Comparison of ENCODE assay signal across 20 mouse cellular contexts in genomic region chr8:47664231-47664785, GRCm38 (mm10). TPM values are rescaled to one million over a fixed set of nuclear protein-coding genes. Genes with fewer than 3 reads are reported as not detected.
A peak's percentile ranks its signal among the peaks of the same experiment; 100 is the strongest.
DNase-seq lines count a peak whose midpoint lies in the region; ATAC-seq lines count a peak whose summit lies in the region.
"Had no signal": no experiment of that assay in that cellular context is flagged by ENCODE, and none has a peak within 500 bp of the region (broad histone marks: within the 10 kb centered on the region; RNA-seq: fewer than 3 reads in every experiment).

No protein-coding gene starts in this region.

- H3K9me3 ChIP-seq in liver, embryonic 12.5 days (replicated peaks), result no peaks in the 10 kb centered on the region
- H3K9me3 ChIP-seq: embryonic facial prominence, embryonic 10.5 days; G1E; heart, embryonic 12.5 days; hindbrain, embryonic 12.5 days had no signal

- DNase-seq in adrenal gland, adult (ENCODE audit: inconsistent age in 2 of 2, low spot score in 1 of 2), result peak; percentile 55 to 83
- no peak for DNase-seq in adrenal gland, postnatal 4 days (ENCODE audit: low spot score in 2 of 2)
- peak; percentile 63 for DNase-seq in heart, adult 11 months
- DNase-seq in heart, postnatal 14 days, result no peak
- DNase-seq in adrenal gland, postnatal 10 days, result peak; percentile 28
- no peak for DNase-seq in urinary bladder, postnatal 36 days (ENCODE audit: low spot score in 2 of 2)
- DNase-seq: B cell, adult 2 months; cerebellum, adult 9-10 months; gastrocnemius, postnatal 10 days; heart, postnatal 36 days; kidney, adult 11 months; kidney, adult 9 months had no signal

- no peak overlapping the region for H3K4me2 ChIP-seq in liver, embryonic 12.5 days
- H3K4me2 ChIP-seq: heart, embryonic 12.5 days; hindbrain, embryonic 12.5 days had no signal

- intact Hi-C loops in heart, postnatal 14 days (cut with DNase I), result no loop called here

- no peaks in the 10 kb centered on the region for H3K27me3 ChIP-seq in liver, embryonic 12.5 days (replicated peaks)
- H3K27me3 ChIP-seq: heart, embryonic 12.5 days; hindbrain, embryonic 12.5 days had no signal

- H3K4me3 ChIP-seq in liver, embryonic 12.5 days, result no peak overlapping the region
- H3K4me3 ChIP-seq: embryonic facial prominence, embryonic 10.5 days; heart, embryonic 12.5 days; hindbrain, embryonic 12.5 days had no signal

- no peaks in the 10 kb centered on the region for H3K4me1 ChIP-seq in liver, embryonic 12.5 days
- H3K4me1 ChIP-seq: embryonic facial prominence, embryonic 10.5 days; heart, embryonic 12.5 days; hindbrain, embryonic 12.5 days had no signal

- H3K36me3 ChIP-seq in liver, embryonic 12.5 days, result peaks cover 37% of the 10 kb centered on the region

- H3K27ac ChIP-seq in liver, embryonic 12.5 days, result no peak overlapping the region
- H3K27ac ChIP-seq: embryonic facial prominence, embryonic 10.5 days; hindbrain, embryonic 12.5 days had no signal

- H3K9ac ChIP-seq in liver, embryonic 12.5 days, result no peak overlapping the region
- H3K9ac ChIP-seq: heart, embryonic 12.5 days; hindbrain, embryonic 12.5 days had no signal

- 70% methylated on average over 8 of the region's 8 CpGs for WGBS in liver, embryonic 12.5 days (ENCODE audit: insufficient replicate concordance)

- ATAC-seq in liver, embryonic 12.5 days, result no peak
- ATAC-seq: CD4-positive, CD25-positive, alpha-beta regulatory T cell, adult 4 months; forebrain, embryonic 14.5 days; hindbrain, embryonic 16.5 days had no signal

RNA-seq across cellular contexts. Expression of gene Ing2, which starts 11.0 kb away (rescaled TPM):
- 10 to 100 TPM; 26.4 to 29.4 TPM for total RNA-seq in adrenal gland, postnatal 4 days (2021)
- 1 to 10 TPM; 8.9 to 9.1 TPM for total RNA-seq in heart, postnatal 14 days (2021)
- total RNA-seq in adrenal gland, postnatal 10 days (2021), result 10 to 100 TPM; 18.4 to 23.0 TPM
- polyA plus RNA-seq in liver, embryonic 12.5 days (2016; fragmentation: Nextera tagmentation; extraction: Ambion mirVana), result 14.9 and 15.1 TPM in 2 replicates

RNA-seq across cellular contexts. Expression of gene Cdkn2aip, which starts 49.4 kb away (rescaled TPM):
- 10 to 100 TPM; 17.3 TPM for total RNA-seq in adrenal gland, postnatal 4 days (2021)
- 10 to 100 TPM; 11.0 to 11.6 TPM for total RNA-seq in heart, postnatal 14 days (2021)
- total RNA-seq in adrenal gland, postnatal 10 days (2021), result 10 to 100 TPM; 13.4 to 14.4 TPM
- polyA plus RNA-seq in liver, embryonic 12.5 days (2016; fragmentation: Nextera tagmentation; extraction: Ambion mirVana), result 17.1 and 18.4 TPM in 2 replicates

Comparison
In these comparisons a context has a peak if more than half of its experiments do, and no peak if none do; other contexts are left out.
1. DNase-seq: peak in adrenal gland, adult (2 of 2), heart, adult 11 months (single experiment) and adrenal gland, postnatal 10 days (single experiment); none in adrenal gland, postnatal 4 days (0 of 2), heart, postnatal 14 days (0 of 2) and urinary bladder, postnatal 36 days (0 of 2).